Mouse (Mus musculus) liver (tissue): ENCODE measurements at regions not wholly inside any gene's neighbourhood (a gene's known extent, or its start where the extent isn't known, plus 50 kb on each side); places are given as distances from the start of the nearest gene placed in this dataset.
"Not testable (repeated sequence)": the region's sequence is repeated elsewhere in the genome, so short reads cannot be mapped to it uniquely, and the experiment has no call there.

Source experiments
- DNase-seq: peaks from one replicate; pipeline ENCODE4 v3.0.0-alpha.2; 2020; ENCODE audit warnings: mixed read lengths

DNA sequence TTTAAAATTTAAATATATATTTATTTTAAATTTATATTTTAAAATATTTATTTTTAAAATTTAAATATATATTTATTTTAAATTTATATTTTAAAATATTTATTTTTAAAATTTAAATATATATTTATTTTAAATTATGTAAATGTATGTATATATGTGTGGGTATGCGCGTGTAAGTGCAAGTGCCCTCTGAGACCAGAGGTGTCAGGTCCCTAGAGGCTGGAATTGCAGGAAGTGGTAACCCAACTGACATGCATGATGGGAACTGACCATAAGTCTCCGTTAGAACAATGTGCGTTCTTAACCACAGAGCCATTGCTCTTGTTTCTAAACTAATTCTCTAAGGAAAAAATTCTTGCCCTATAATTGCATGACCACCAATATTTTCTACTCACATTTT is 420.7 kb downstream of the Lmo7 start:
- not testable (repeated sequence) for DNase-seq

DNA sequence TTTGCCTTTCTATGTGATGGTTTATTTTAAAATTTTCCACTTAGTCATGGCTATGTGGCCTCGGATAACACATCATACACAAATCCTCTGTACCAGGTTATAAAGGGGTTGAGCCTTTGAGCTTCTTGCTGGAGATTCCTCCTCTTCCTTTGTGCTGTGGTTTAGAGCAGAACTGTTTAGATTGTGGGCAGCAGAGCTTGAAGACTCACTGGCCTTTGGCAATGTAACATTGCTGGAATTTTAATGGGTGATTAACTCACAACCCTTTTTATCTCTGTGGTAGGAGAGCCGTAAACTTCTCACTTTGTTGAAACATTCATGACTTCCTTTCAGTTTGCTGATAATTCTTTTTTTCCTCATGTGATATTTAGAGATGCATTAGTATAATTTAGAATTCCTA is 413.0 kb downstream of the Lmo7 start:
- DNase-seq = no peak

DNA sequence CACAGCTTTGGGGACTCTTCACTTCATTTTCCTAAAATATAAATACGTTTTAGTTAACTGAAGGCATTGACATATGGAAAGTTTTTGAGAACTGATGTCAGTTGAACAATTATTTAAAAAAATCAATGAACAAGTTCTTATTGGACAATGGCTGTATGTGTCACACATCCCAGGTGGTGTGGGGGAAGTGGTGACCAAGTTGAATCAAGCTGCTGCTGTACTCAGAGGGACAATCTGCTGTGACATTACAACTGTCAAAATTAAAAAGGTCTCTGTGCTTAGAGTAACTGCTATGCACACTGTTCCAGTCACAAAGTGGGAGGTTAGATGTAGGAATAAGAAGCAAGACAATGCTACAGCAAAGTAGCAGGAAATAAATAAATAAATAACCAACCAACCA is 409.2 kb downstream of the Lmo7 start:
- DNase-seq = no peak

DNA sequence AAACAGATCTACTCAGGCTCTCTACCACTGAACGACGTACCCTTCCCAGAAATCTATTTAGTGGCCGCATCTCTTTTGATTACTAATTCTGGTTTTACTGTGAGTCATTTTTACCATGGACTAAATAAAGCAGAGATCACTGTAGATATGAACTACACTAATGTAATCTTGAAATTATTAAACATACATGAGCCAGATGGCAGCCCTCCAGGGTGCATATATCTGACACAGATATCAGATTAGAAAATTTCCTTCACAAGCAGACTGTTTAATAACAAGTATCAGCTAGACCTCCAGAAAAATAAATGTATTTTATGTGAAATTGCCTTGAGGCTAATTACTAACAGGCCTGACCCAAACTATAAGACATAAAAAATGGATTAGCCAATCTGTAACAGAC is 388.4 kb downstream of the Lmo7 start:
- DNase-seq = no peak

DNA sequence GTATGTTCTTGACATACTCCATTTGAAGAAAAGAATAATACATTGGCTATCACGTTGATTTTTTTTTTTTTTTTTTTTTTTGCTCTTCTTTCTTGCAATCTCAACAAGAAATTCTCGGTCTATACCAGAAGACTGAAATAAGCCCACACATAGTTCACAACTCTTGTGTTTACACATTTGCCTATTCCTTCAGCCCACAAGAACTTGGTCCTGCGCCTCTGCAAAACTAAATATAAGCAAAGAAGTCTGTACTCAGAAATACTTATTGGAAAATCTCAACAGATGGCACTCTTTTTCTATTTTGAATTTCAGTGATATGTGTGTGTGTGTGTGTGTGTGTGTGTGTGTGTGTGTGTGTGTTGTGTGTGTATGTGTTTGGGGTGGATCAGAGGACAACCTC is 376.4 kb downstream of the Lmo7 start:
- DNase-seq = no peak

DNA sequence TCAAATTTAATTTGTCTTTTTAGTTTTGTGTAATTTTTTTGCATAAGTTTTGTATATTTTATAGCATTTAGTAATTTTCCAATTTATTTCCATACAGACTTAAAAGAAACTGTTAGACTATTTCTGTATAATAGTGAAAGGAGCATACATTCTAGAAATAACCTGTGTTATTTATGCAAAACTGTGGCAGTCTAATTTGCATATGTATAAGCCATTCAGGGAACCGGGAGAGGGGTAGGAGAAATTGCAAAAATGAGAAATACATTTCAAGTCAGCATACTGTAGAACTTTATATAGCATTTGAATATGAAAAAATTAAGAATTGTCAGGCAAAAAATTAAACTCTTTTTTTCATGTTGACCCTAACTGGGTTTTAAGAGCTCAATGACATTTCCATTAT is 364.3 kb downstream of the Lmo7 start:
- DNase-seq = no peak

DNA sequence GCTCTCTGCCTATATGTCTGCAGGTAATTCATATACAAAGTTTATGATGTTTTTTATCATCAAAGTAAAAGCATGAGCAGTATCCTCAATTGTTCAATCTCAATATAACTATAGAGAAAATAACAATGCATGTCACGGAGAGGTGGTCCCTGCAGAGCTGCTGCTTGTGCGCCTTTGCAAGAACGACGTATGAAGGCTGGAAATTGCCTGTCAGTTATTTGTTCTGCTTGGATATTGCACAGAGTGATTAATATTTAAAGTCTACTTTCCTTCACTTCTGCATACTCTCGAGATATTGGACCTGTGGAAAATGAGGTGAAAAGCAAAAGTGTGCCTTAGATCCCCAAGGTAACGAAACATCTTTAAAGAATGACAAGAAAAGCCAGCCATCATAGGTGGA is 362.8 kb downstream of the Lmo7 start:
- DNase-seq = no peak

DNA sequence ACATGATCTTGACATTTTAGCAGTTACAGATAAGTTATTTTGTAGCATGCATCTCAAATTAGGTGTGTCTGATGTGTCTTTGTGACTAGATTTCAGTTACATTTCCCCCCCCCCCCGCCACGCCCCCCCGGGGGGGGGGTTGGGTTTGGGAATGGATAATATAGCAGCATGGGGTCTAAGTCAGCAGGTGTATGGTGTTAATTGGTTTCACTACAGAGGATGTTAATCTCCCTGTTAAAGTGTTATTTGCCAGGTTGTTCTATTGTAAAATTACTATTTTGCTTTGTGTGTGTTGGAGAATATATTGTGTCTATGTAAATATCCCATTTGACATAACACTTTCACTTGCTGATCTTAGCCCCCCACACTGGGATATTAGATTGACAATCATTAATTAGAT is 319.2 kb downstream of the Lmo7 start:
- DNase-seq = no peak

DNA sequence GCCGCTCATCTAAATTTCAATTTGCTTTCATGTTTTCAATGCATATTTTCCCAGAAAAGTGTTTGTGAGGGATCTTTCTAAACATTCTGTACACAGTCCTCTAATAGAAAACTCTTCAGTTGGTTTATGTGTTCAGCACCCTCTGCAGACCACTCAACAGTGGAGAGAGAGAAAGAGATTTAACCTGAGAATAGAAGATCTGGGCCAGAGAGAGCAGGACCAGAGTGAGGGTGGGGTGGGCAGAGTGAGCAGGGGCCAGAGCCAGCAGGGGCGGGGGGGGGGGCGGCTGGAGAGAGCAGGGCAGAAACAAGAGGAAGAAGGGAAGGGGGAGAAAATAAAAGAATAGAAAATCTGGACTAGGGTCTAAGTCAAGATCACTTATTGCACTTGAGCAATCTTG is 318.7 kb downstream of the Lmo7 start:
- DNase-seq = no peak

DNA sequence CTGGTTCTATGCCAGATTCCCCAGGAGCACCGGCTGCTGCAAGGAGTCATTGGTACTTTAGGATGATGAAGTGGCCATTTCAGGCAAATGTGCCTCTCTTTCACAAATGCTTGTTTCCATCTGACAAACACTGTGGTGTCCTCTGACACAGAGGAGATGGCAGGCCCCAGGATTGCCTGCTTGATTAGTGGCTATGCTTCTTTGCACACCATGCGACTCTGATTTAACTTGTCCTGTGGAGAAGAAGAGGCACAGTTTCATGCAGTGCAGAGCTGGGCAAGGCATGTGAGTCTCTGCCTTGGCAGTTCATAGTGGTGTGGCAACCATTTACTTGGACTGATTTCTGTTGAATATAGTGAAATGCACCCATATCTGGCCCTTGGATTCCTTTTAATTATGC is 308.4 kb downstream of the Lmo7 start:
- no peak for DNase-seq

DNA sequence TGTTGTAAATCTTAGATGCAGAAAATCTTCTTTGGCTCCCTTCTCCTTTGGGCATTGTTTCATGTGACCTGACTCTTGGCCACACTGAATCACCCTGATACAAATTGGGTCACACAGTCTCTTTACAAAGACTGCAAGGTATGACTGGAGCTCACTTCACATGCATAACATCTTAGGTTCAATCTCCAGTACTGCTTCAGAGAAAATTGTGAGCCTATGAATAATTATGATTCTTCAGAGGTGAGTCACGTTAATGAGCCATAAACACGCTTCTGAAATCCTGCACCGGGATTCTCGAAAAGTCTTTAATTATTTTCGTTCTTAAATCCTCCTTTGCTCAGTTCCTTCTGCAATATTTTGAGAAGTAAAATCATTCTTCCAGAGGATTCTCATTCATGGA is 307.7 kb downstream of the Lmo7 start:
- no peak for DNase-seq

DNA sequence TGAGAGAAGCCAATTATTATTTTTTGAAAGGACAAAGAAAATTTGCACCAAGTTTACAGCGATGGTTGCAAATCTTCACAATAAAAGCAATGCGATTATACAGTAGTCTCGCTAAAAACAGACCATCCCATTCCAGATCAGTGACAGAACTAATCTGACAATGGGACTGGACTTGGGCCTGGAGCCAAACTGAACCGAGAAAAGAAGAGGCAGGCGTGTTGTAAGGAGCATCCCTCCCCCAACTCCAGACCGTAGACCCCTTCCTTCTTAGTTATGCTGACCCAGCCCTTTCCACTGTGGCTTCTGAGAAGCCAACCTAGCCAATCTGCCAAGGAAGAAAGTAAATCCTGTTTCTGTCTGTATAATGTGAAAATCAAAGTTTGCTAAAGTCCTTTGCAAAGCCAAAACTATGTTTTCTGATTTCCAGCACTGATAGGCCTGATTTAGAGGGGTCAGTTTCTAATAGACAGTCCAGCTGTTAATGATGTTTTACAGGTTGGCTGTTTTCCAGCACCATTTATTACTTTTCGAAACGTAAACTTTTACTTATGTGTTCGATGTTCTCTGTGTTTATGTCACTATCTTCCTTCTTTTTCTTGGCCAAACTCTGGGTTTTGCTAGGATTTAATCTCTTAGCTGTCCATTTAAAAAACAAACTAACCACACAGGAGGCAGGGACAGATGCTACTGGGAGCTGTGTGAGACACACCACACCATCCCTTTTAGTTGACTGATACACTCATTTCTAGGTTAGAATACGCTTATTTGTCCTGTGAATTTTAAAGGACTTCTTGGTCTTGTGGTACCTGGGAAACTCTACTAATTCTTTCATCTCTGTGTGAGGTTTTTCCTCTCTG is 301.5 kb downstream of the Lmo7 start:
- DNase-seq = no peak

DNA sequence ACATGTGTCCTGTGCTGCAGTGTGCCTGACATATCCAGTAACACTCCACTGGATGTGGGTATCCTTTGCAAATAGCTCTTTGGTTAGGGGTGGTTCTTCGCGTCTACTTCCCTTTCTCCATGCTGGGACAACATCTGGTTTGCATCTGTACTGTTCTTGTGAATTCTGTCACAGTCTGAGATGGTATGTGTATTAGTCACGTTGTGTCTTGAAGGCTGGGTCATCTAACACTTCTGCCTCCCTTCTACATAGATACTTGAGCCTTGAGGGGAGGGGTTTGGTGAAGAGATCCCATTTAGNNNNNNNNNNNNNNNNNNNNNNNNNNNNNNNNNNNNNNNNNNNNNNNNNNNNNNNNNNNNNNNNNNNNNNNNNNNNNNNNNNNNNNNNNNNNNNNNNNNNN is 294.9 kb downstream of the Lmo7 start:
- DNase-seq = no peak

DNA sequence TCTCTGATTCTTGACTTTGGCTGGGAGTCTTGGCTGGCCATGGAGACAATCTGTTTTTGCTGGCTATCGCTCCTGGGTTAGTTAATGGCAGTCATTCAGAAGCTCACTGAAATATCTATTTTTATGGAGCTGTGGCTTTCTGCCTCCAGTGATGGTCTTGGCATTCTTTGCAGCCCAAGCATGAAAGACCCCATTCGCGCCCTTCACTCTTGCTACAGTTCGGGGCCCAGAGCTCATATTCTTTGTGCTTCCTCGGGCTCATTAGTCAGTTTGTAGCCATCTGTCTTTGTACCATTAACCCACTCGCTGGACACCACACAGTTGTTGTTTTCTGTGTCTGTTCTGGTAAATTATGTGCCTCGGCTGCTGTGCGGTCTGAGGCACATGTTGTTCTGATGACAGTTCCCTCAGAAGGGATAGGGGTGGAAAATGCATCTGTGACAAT is 290.4 kb downstream of the Lmo7 start:
- DNase-seq = no peak

DNA sequence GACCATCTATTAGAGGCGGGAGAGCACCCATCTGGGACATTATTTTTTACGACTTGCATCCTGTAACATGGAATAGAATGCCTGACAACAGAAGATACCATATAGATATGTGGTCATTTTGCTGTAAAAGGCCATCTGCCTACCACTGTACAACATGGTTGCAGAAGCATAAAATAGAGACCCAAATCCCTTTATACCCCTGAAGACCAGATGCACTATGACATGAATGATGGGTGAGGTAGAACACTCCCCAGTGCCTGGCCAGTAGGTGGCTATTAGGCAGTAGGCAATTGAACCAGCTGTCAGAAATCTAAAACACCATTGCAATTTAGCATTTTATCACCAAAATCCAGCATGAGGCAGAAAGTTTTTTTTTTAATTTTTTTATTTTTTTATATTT is 289.6 kb downstream of the Lmo7 start:
- no peak for DNase-seq

DNA sequence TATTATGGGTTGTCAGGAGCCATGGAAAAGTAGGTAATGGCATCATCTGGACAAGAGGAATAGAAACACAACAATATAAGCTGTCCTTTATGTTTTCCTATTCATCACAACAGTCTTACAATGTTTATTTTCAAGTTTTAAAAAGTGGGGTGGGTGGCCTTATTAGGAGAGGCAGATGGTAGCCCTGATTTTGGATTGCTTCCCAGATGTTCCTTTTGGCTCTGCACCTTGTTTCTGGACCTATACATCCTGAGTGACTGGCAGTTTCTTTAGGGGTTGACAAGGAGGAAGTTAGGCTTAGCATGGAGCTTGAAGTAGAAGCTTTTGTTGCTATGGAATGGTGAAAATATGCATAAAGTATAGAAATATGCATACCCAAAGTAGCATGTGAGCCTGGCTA is 286.8 kb downstream of the Lmo7 start:
- no peak for DNase-seq

DNA sequence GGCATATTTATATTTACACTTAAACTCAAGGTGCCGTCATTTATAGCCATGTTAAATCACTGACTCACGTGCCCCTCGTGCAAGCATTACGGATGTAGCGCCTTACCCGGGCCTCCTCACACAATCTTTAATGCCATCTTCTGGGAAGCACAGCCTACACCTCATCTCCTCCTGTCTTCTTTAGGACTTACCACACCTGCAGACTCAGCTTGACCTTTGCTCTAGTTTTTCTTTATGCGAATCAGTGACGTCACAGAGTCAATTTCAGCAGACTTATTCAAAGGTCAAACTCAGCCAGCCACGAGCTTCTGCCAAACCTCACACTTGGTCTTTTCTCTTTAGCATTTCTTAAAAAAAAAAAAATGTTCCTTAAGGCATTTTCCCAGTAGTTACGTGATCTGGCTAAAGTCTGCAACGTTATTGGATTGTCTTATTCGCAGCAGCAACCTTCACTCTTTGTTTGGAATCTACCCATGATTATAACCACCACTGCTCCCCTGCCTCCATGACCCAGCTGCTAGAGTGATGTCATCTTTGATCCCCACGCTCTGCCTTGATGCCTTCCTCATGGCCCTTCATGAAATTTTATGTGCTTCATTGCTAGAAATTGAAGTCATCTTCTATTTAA is 285.3 kb downstream of the Lmo7 start:
- DNase-seq = no peak

DNA sequence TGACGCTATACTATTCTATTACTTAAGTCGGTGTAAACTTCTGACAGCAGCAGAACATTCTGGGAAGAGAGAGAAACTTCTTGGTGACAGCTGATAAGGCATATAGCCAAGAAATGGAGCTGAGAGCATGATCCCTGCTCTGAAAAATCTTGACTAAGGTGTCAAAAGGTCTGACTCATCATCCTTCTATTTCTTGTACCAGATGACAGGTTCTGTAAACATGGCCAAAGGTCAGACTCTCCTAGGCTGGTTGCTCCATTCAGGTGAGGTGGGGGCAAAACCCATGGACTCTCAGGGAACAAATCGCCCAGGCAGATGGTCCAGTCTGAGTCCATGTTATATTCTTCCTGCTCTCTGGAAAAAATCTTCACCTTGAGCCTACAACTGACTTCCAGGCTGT is 283.5 kb downstream of the Lmo7 start:
- no peak for DNase-seq

DNA sequence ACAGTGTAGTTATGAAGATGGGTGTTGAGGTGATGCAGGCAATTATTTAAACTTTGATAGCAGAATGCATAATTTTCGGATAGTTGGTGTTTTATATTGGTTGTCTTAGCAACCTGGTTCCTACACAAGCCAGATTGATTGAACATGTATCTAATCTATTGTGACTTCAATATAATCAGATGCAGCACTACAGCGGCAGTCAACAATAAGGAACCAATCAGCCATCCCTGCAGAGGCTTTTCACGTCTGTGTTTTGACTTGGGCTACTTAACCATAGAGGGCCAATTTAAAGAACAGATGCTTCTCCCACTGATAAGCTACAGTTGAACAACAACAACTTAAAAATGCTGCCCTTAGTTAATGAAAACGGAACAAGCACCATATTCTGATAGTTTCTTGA is 267.8 kb downstream of the Lmo7 start:
- no peak for DNase-seq

DNA sequence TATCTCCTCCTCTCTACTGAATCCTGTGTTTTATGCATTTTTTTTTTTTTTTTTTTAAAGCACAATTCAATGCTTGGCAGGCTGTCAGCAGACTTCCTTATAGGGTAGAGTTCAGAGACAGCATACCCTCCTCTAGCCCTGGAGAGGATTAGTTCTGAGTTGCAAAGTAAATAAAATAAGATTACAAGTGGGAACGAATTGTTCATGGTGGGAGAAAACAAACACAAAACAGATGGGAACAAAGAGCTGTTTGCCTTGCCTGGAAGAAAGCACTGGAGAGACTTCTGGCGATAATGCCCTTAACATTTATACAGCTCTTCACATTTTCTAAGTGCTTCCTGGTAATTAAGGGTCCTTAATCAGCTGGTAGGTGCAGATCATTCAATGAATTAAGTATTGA is 254.6 kb downstream of the Lmo7 start:
- DNase-seq = no peak
